Mouse (Mus musculus): ENCODE data around the gene Lurap1. TPM values are rescaled to one million over a fixed set of nuclear protein-coding genes. Genes with fewer than 3 reads are reported as not detected.

Lurap1 gene
- total and polyA plus RNA-seq, 2 experiments = 0.12 to 0.18 TPM

DNA sequence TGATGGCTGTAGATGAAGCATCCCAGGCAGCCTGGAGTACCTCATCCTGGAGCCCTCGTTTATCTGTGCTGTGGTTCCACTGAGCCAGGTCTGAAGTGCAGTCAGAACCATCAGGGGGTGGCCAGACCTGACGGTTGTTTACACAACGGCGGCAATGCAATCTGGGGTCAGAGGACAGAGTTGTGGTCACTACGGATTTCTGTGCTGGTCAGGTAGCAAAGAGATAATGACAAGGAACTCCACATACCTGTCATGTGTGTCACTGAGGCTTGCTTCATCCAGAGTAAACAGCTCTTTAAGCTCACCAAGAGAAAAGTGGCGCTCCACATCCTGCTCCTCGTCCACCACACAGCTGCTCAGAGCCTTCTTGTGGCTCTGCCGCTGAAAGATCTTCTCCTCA lies 53.9 kb downstream of the Lurap1 start:
- 25% methylated on average over 8 of the region's 8 CpGs for WGBS
- DNase-seq (ENCODE audit: extremely low read depth, low read depth, low spot score) = peak; percentile 52
- no peak overlapping the region for H3K27ac ChIP-seq (replicated peaks; ENCODE audit: insufficient read depth, low read depth, low read length)

DNA sequence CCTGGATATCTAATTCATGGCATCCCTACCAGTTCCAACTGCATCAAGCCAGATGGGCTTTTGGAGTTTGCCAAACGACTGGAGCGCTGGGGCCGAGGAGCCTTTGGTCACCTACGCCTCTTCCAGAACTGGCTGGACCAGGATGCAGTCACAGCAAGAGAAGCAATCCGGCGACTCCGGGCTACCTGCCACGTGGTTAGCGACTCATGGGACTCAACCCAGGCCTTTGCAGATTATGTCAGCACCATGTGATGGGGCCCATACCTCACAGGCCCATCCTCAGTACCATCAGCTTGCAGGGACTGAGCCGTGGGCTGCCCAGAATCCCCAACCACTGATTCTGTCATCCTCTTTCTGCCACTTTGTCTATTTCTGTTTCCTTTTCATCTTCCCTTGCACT lies 54.8 kb downstream of the Lurap1 start:
- TF ChIP-seq POLR2A (IDR thresholded peaks at IDR 0.05; ENCODE audit: extremely low read depth, insufficient read depth, low read length) = no peak
- no peak for TF ChIP-seq CTCF (IDR thresholded peaks at IDR 0.05; ENCODE audit: low read depth, low read length)
- Histone ChIP-seq H3K4me3 (ENCODE audit: insufficient read depth, low read depth, low read length) (no peak overlapping the region), H3K79me2 (ENCODE audit: control insufficient read depth, insufficient read depth, low read length) (no peaks in the 10 kb centered on the region), H3K27me3 (ENCODE audit: control insufficient read depth, insufficient read depth, low read length) (no peaks in the 10 kb centered on the region), H3K36me3 (ENCODE audit: control insufficient read depth, insufficient read depth, low read length) (peaks cover 46% of the 10 kb centered on the region), H3K9ac (ENCODE audit: low read depth, low read length) (no peak overlapping the region), H3K4me1 (ENCODE audit: control insufficient read depth, insufficient read depth, low read length) (no peaks in the 10 kb centered on the region), H3K27ac (replicated peaks; ENCODE audit: insufficient read depth, low read depth, low read length) (no peak overlapping the region)
- WGBS = 93% methylated on average over 10 of the region's 10 CpGs
- DNase-seq (ENCODE audit: extremely low read depth, low read depth, low spot score) = no peak

More for the DNA sequence above, 53.9 kb downstream of the Lurap1 start:
- Histone ChIP-seq H3K4me1 (ENCODE audit: control insufficient read depth, insufficient read depth, low read length) (no peaks in the 10 kb centered on the region), H3K36me3 (ENCODE audit: control insufficient read depth, insufficient read depth, low read length) (peaks cover 39% of the 10 kb centered on the region), H3K9ac (ENCODE audit: low read depth, low read length) (no peak overlapping the region), H3K79me2 (ENCODE audit: control insufficient read depth, insufficient read depth, low read length) (no peaks in the 10 kb centered on the region), H3K4me3 (ENCODE audit: insufficient read depth, low read depth, low read length) (no peak overlapping the region), H3K27me3 (ENCODE audit: control insufficient read depth, insufficient read depth, low read length) (no peaks in the 10 kb centered on the region)
- TF ChIP-seq CTCF (IDR thresholded peaks at IDR 0.05; ENCODE audit: low read depth, low read length) (no peak), POLR2A (IDR thresholded peaks at IDR 0.05; ENCODE audit: extremely low read depth, insufficient read depth, low read length) (no peak)

GRCm38 (mm10) chr4:116088510-116089249 lies 62.5 kb downstream of the Lurap1 start:
- DNase-seq (ENCODE audit: extremely low read depth, low read depth, low spot score) = no peak
- Histone ChIP-seq H3K4me1 (ENCODE audit: control insufficient read depth, insufficient read depth, low read length) (no peaks in the 10 kb centered on the region), H3K36me3 (ENCODE audit: control insufficient read depth, insufficient read depth, low read length) (peaks cover 59% of the 10 kb centered on the region), H3K27ac (replicated peaks; ENCODE audit: insufficient read depth, low read depth, low read length) (no peak overlapping the region), H3K9ac (ENCODE audit: low read depth, low read length) (no peak overlapping the region), H3K27me3 (ENCODE audit: control insufficient read depth, insufficient read depth, low read length) (no peaks in the 10 kb centered on the region), H3K79me2 (ENCODE audit: control insufficient read depth, insufficient read depth, low read length) (no peaks in the 10 kb centered on the region), H3K4me3 (ENCODE audit: insufficient read depth, low read depth, low read length) (no peak overlapping the region)
- TF ChIP-seq CTCF (IDR thresholded peaks at IDR 0.05; ENCODE audit: low read depth, low read length) (no peak), POLR2A (IDR thresholded peaks at IDR 0.05; ENCODE audit: extremely low read depth, insufficient read depth, low read length) (no peak)
- 96% methylated on average over 23 of the region's 23 CpGs for WGBS

Other genes with a start within 250 kb of the Lurap1 start
- not detected in 2 replicates for gene Dmbx1, start 211.4 kb downstream of the Lurap1 start, total RNA-seq (2014; rRNA removed)
- not detected in 2 replicates for gene Dmbx1, start 211.4 kb downstream of the Lurap1 start, polyA plus RNA-seq (2012; rRNA removed)
- gene Faah, start 133.4 kb downstream of the Lurap1 start, total RNA-seq (2014; rRNA removed) = 55.9 and 71.4 TPM in 2 replicates
- gene Faah, start 133.4 kb downstream of the Lurap1 start, polyA plus RNA-seq (2012; rRNA removed) = 120 and 125 TPM in 2 replicates
- gene Nsun4, start 97.5 kb downstream of the Lurap1 start, total RNA-seq (2014; rRNA removed) = 14.5 and 15.0 TPM in 2 replicates
- gene Nsun4, start 97.5 kb downstream of the Lurap1 start, polyA plus RNA-seq (2012; rRNA removed) = 8.9 and 11.8 TPM in 2 replicates
- 528 and 609 TPM in 2 replicates for gene Uqcrh, start 76.3 kb downstream of the Lurap1 start, total RNA-seq (2014; rRNA removed)
- gene Uqcrh, start 76.3 kb downstream of the Lurap1 start, polyA plus RNA-seq (2012; rRNA removed) = 158 and 193 TPM in 2 replicates
- gene Lrrc41, start 76.1 kb downstream of the Lurap1 start, total RNA-seq (2014; rRNA removed) = 18.5 and 25.2 TPM in 2 replicates
- 36.5 and 45.8 TPM in 2 replicates for gene Lrrc41, start 76.1 kb downstream of the Lurap1 start, polyA plus RNA-seq (2012; rRNA removed)
- 0.18 and 0.40 TPM in 2 replicates for gene Rad54l, start 27.6 kb downstream of the Lurap1 start, total RNA-seq (2014; rRNA removed)
- 0.06 and 0.11 TPM in 2 replicates for gene Rad54l, start 27.6 kb downstream of the Lurap1 start, polyA plus RNA-seq (2012; rRNA removed)
- gene Pomgnt1, start 27.5 kb downstream of the Lurap1 start, total RNA-seq (2014; rRNA removed) = 14.7 and 15.4 TPM in 2 replicates
- gene Pomgnt1, start 27.5 kb downstream of the Lurap1 start, polyA plus RNA-seq (2012; rRNA removed) = 15.2 and 19.1 TPM in 2 replicates
- gene Tspan1, start 16.3 kb upstream of the Lurap1 start, total RNA-seq (2014; rRNA removed) = 0.09 TPM in 1 of 2 replicates, not detected in the other
- 0.27 TPM in 1 of 2 replicates, not detected in the other for gene Tspan1, start 16.3 kb upstream of the Lurap1 start, polyA plus RNA-seq (2012; rRNA removed)
- not detected in 2 replicates for gene 1700042G07Rik, start 22.0 kb upstream of the Lurap1 start, total RNA-seq (2014; rRNA removed)
- gene 1700042G07Rik, start 22.0 kb upstream of the Lurap1 start, polyA plus RNA-seq (2012; rRNA removed) = not detected in 2 replicates
- not detected in 2 replicates for gene Gm49337, start 22.0 kb upstream of the Lurap1 start, total RNA-seq (2014; rRNA removed)
- not detected in 2 replicates for gene Gm49337, start 22.0 kb upstream of the Lurap1 start, polyA plus RNA-seq (2012; rRNA removed)
- gene Pik3r3, start 70.3 kb upstream of the Lurap1 start, total RNA-seq (2014; rRNA removed) = 1.0 and 1.4 TPM in 2 replicates
- 1.3 and 1.7 TPM in 2 replicates for gene Pik3r3, start 70.3 kb upstream of the Lurap1 start, polyA plus RNA-seq (2012; rRNA removed)

Measured in liver, adult 2 months (tissue).